Mouse (Mus musculus) heart, embryonic 15.5 days (tissue): ENCODE measurements around the gene Rbm39. TPM values are rescaled to one million over a fixed set of nuclear protein-coding genes. Genes with fewer than 3 reads are reported as not detected.

Experiments used
- polyA plus RNA-seq: library from polyadenylated mRNA; unstranded; fragments of >200 nt; fragmentation: Nextera tagmentation; extraction: Ambion mirVana; gene quantifications from 2 replicates; pipeline ENCODE4 v1.2.1, GENCODE M21; 2015

Rbm39 gene
- polyA plus RNA-seq, 1 experiment from 2014 or later, result 407 TPM

Other genes with a start within 250 kb of the Rbm39 start
- 114 and 134 TPM in 2 replicates for gene Uqcc1, start 249.9 kb downstream of the Rbm39 start, polyA plus RNA-seq
- gene Gm15557, start 239.5 kb downstream of the Rbm39 start, polyA plus RNA-seq, result not detected in 2 replicates
- 0.30 and 0.61 TPM in 2 replicates for gene Gdf5, start 234.9 kb downstream of the Rbm39 start, polyA plus RNA-seq
- gene Cep250, start 223.8 kb downstream of the Rbm39 start, polyA plus RNA-seq, result 7.7 and 11.0 TPM in 2 replicates
- gene 6430550D23Rik, start 172.3 kb downstream of the Rbm39 start, polyA plus RNA-seq, result 0.63 and 1.2 TPM in 2 replicates
- 126 and 184 TPM in 2 replicates for gene Ergic3, start 172.2 kb downstream of the Rbm39 start, polyA plus RNA-seq
- not detected in 2 replicates for gene Fer1l4, start 127.3 kb downstream of the Rbm39 start, polyA plus RNA-seq
- 1.9 TPM in 2 replicates for gene Spag4, start 115.1 kb downstream of the Rbm39 start, polyA plus RNA-seq
- gene Cpne1, start 68.3 kb downstream of the Rbm39 start, polyA plus RNA-seq, result 22.7 and 30.1 TPM in 2 replicates
- gene Rbm12, start 68.3 kb downstream of the Rbm39 start, polyA plus RNA-seq, result 14.0 and 18.1 TPM in 2 replicates
- 10.5 and 11.6 TPM in 2 replicates for gene Gm28036, start 53.1 kb downstream of the Rbm39 start, polyA plus RNA-seq
- 324 and 427 TPM in 2 replicates for gene Romo1, start 36.2 kb downstream of the Rbm39 start, polyA plus RNA-seq
- gene Nfs1, start 36.1 kb downstream of the Rbm39 start, polyA plus RNA-seq, result 58.2 and 63.4 TPM in 2 replicates
- gene Phf20, start 16.2 kb upstream of the Rbm39 start, polyA plus RNA-seq, result 41.5 and 53.9 TPM in 2 replicates
- gene Cnbd2, start 132.1 kb upstream of the Rbm39 start, polyA plus RNA-seq, result 2.6 TPM in 2 replicates
- 56.0 and 61.0 TPM in 2 replicates for gene Scand1, start 132.5 kb upstream of the Rbm39 start, polyA plus RNA-seq
- gene Epb41l1, start 240.7 kb upstream of the Rbm39 start, polyA plus RNA-seq, result 1.00 and 1.5 TPM in 2 replicates